Mouse (Mus musculus): ENCODE data around the gene Gm9837.

DNA sequence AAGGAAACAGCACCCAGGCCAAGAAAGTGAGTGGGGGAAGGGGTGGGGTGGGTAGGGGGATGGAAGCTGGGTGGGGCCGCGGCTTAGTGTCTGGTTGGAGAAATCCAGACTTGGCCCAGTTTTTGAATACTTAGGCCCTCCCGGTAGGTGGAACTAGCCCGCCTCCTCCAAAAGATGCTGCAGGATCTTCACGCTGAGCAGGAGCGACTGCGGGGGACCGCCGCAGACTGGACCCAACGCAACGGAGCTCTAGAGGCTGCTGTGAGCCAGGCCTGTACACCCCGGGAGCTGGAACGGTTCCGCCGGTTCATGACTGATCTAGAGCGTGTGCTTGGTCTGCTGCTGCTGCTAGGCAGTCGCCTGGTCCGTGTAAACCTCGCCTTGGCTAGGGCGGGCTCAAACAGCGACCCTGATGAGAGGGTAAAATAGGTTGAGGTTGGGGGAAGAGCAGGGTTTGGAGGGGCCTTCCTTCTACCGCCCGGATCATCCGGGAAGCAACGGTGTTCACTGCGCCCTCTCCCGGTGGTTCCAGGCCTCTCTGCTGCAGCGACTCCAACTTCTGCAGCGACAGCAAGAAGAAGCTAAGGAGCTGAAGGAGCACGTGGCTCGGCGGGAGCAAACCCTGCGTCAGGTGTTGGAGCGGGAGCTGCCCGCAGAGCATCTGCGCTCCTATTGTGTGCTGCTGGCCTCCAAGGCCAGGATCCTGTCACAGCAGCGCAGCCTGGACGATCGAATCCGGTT lies 3.9 kb downstream of the Gm9837 start:
- TF ChIP-seq GATA1 (IDR thresholded peaks at IDR 0.05; ENCODE audit: low read length) (no peak), TAL1 (IDR thresholded peaks at IDR 0.05; ENCODE audit: low read length) (no peak)

Data from erythroblast, embryonic 14.5 days (primary cell).